Mouse (Mus musculus): ENCODE measurements around the gene Dynlt1f.
"Not testable (repeated sequence)": the region's sequence is repeated elsewhere in the genome, so short reads cannot be mapped to it uniquely, and the experiment has no call there.

Gene Dynlt1f

DNA sequence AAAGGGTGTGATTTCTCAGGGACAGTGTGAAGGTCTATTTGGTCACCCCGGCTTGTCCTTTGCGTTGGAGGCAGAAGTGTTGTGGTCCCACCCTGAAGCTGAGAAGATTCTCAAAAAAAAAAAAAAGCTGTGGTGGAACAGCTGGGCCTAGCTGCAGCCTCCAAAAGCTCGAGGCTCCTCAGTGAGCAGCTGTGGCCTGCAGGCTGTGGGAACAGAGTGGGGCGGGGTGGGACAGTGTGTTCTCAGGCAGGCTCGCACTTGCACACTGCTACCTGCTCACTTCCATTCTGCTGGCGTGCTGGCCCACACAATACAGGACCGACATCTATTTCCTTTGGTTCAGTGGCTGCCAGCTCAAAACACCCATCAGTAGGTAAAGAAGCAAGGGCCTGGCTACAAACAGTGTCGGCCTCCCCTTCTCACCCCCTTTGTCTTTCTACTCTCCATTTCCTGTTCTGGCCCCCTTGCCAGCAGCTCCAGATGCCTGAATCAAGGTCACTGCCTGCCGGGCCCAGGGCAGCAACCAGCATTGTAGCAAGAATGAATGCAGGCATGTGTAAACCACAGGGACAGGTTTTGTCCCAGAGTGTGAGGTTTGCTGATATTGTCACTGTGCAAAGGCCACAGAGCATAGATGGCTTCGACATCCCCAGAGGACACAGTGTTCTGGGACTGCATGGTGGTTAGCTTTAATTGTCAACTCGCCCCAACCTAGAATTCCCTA lies 5.6 kb upstream of the Dynlt1f start:
- peak; percentile 4 for DNase-seq (ENCODE audit: extremely low spot score)

DNA sequence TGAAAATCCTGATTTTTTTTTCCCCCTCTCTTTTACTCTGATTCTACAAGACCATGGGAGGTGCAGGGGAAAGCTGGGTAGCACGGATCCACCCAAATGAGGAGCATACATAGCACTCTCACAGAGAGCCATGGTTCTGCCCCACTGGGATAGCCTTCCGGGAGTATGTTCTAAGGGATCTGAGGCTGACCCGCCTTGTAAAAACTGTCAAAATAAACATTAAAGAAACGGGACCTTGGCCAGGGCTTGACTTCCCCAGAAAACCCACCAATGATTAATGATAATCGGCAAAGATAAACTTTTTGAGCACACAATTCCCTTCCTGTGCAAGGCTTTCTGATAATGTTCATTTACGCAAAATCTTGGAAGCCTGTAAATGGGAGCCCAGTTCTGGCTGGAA lies 4.9 kb upstream of the Dynlt1f start:
- not testable (repeated sequence) for DNase-seq (ENCODE audit: extremely low spot score)

DNA sequence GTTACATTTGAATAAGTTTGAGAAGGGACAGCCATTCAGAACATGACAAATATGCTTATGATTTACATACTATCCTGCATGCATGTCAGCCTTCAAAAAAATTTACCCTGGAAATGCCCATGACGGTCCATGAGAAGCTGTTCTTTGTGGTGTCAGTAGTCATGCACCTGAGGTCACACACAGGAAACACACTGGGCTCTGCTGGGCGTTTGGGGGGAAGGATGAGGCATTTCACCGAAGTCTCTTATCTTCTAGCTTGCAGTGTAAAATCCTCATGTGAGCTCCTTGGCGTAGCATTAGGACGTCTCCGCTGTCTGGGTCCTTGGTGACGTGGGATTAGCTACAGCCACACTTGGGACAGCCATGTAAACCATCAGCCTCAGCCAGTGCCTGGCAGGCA lies 3.1 kb upstream of the Dynlt1f start, which contains the start of gene Sytl3:
Gene Sytl3, plus strand, starts transcription at position 293 of the 400 bp plus-strand sequence.
- not testable (repeated sequence) for DNase-seq (ENCODE audit: extremely low spot score)

DNA sequence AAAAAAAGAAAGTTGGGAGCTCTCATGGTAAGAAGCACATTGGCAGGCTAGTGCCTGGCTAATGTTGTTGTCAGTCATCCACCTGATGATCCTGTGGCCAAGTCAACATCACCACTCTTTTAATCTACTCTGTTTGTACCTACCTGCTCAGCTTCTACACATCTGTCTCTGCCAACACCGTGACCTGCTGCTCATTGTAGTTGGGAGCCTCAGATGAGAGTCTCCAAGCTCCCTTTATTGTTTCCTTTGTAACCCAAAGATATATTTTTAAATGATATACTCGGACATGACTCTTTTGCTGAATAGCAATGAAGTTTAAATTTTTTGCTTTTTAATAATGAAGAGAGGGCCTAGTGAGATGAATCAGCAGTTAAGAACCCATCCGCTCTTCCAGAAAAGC lies 771 bp upstream of the Dynlt1f start:
- DNase-seq (ENCODE audit: extremely low spot score): not testable (repeated sequence)

DNA sequence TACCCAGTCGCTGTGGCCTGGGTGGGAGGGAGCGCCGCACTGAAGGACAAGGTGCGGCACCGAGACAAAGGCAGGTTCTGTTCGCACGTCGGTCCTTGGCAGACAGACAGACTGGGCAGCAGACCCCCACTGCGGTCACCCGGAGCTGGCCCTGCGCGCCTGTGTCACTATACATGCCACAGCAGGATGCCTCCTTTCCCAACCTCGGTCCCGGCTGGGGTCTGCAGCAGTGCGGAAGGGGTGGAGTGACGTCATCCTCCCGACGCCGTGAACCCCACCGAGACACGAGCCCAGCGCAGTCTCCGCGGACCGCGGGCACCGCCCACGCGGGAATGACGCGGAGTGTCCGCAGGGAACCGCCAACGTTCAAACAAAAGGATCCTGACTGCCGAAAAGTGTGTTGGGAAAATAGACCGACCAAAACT lies 601 bp downstream of the Dynlt1f start:
- peak; percentile 84 for DNase-seq (ENCODE audit: extremely low spot score)

DNA sequence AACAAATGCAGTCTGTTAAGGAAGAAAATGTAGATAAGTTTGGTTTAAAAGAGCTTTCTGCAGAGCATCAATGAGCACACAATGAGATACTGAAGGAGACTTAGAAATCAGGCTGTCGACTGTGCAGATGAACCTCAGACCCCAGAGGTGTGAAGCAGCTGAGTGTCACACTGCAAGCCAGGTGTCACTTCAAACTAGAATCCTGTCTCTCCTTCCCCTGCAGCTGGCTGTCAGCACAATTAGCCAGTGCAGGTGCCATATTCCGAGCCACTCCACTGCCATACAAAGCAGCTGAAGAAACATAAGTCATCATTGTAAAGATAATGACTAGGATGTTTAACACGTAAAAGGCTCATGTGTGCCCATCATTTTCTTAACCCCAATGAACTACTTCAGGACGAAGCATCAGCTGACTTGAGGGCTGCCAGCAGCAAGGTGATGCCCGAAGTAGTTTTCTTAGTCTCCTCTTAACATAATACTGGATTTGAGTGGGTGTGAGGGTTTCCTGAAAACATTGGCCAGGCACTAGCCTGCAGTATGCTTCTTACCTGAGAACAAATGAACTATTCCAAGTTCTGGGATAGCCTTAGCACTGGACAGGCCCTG lies 2.3 kb downstream of the Dynlt1f start:
- not testable (repeated sequence) for DNase-seq (ENCODE audit: extremely low spot score)

DNA sequence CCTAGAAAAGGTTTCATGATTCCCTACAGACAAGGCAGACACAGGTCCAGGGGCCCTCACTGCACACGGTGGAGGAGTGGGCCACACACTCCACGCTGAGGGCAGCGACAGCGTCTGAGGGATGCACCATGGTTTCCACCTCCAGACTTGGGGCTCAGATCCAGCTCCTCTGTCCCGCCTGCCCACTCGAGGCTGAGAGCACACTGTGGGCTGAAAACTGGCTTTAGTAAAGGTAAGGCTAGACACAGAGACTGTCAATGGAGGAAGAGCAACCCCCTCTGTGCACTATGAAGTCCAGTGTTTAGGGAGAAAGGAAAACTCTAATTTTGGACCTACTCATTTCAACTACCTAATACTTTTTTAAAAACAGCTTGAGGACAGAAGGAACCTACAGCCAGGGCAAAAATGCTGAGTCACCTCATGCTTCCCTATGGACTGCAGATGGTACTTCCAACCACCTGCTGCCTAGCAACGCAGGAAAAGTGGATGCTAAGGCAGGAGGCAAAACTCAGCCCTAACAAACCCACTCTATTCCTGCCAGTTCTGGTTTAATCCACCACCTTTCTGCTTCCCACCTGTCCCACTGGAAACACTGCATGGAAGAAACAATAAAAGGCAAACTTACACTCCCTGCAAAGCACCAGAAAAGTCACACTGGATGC lies 4.7 kb downstream of the Dynlt1f start:
- DNase-seq (ENCODE audit: extremely low spot score): not testable (repeated sequence)

DNA sequence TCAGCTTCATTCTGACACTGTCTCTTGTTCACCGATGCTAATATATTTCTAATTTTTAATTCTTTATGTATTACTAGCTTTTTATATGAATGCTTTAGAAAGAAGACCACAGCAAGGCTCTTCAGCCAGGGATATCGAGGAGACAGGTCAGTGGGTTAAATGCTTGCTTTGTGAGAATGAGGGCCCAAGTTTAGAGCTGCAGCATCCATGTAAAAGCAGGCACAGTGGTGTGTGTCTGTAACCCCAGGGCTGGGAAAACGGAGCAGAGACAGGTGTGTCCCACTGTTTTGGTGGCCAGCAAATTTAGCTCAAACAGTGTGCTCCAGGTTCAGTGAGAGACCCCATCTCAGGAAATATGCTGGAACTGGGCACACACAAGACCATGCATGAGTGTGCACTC lies 8.2 kb downstream of the Dynlt1f start:
- DNase-seq (ENCODE audit: extremely low spot score): not testable (repeated sequence)

DNA sequence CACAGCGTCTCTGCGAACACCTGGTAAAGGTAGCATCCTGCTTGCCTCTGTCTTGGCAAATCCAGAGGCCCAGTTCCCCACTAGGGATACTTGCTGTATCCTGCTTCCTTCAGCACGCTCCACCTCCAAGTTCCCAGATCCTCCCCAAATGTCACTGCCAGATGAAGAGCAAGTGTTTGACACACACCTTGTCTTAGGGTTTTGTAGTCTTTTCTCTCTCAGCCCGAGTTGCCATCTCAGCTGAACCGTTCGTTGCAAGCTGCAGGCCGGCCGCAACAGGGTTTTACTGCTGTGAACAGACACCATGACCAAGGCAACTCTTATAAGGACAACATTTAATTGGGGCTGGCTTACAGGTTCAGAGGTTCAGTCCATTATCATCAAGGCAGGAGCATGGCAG lies 8.9 kb downstream of the Dynlt1f start:
- DNase-seq (ENCODE audit: extremely low spot score): not testable (repeated sequence)

DNA sequence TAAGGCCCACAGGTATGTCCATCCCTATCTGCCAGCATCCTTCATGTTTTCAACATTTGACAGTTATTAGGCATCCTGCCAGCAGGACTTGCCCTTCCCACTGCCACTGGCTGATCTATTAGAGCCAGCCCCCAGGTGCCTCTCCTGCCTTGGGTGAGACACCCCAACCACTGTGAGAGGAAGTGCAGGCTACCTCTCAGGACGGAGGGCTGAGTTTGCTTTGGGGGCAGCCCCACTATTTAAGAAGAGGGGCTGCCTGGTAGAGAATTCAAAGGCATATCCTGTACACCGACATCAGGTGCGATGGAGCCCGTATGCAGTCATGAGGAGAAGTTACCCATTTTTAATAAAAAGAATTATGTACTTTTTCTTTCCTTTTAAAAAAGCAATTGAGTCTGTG lies 10.0 kb downstream of the Dynlt1f start:
- DNase-seq (ENCODE audit: extremely low spot score): not testable (repeated sequence)

DNA sequence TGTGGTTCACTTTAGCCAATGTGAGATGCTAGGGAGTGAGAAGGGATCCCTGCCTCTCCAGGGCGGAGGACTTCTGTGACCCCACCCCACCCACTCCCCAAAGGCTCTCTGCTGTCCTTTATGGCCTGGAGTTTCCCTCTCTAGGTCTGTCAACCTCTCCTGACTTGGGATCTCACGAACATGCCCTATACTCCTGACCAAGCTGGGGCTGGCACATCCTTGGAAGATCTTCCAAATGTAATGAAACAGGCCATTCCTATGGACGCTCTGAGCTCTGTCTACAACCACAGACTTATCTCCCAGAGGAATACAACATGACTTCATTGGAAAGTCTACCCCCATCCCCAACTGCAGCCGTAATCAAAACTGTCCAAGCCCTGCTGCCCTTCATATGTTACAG lies 11.0 kb downstream of the Dynlt1f start:
- DNase-seq (ENCODE audit: extremely low spot score): not testable (repeated sequence)

DNA sequence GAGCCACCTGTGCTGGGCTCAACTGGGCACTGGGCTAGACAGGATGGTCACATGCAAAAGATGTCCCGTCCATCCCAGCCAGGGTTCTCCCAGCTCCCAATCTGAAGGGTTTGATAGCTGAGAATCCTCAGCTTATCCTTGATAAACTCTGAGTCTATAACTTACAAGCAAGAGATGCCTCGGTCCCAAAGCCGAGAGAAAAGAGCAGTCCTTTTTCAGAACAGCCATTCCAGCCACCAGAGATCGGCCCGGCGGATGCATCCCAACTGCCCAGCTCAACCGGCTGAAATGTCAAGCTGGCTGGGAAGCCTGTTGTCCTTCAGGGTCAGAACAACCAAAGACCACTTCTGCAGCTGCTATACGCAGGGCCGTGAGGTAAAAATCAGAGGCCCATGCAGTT lies 11.5 kb downstream of the Dynlt1f start:
- DNase-seq (ENCODE audit: extremely low spot score): not testable (repeated sequence)

DNA sequence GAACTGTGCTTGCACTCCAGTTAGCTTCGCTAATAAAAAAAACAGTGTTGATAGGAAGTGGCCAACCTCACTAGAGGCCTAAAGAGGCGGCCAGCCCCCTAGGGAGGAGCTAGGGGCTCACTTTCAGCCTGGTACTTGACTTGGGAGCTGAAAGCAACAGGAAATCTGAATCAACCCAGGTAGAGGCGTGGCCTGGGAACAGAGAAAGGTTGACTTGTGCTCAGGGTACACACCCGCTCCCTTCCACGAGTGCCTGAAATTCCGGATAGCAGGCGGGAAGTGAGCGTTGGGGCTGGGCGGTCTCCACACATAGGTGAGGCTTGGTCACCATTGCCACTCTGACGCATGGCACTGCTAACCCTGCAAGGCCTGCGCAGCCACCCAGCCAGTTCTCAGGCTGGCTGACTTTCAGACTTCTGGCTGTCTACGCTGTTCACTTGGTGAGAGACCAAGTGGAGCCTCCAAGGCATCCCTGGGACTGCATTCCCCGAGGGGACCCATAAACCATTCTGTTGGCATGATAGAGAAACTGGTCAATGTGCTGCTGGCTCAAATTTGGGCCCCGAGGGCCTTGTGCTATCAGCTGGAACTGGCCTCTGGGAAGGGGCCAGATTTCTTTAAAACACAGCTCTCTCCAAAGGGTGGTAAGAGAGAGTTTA lies 14.8 kb downstream of the Dynlt1f start:
- DNase-seq (ENCODE audit: extremely low spot score): not testable (repeated sequence)

DNA sequence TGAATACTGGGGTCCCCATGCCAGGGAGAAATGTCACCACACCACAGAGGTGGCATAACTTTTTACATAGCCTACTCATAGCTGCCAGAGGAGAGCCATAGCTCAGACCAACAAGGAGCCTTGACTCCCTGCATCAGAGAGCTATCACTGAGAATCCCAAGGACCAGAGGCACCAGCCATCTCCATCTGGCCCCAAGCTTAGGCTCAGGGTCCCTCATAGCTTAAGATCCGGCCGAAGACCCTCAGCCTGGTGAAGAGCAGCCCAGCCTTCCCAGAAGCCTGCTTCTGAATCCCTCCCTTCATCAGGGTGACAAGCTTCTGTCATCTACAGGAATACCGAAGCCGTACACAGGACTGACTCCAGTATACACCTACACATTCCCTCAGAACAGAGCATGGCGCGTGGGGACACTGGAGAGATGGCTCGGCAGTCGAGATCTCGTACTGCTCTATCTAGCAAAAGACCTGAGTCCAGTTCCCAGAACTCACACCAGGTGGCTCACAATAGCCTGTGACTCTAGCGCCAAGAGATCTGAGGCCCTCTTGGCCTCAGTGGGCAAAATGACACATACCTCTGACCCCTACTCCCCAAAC lies 15.6 kb downstream of the Dynlt1f start:
- not testable (repeated sequence) for DNase-seq (ENCODE audit: extremely low spot score)

DNA sequence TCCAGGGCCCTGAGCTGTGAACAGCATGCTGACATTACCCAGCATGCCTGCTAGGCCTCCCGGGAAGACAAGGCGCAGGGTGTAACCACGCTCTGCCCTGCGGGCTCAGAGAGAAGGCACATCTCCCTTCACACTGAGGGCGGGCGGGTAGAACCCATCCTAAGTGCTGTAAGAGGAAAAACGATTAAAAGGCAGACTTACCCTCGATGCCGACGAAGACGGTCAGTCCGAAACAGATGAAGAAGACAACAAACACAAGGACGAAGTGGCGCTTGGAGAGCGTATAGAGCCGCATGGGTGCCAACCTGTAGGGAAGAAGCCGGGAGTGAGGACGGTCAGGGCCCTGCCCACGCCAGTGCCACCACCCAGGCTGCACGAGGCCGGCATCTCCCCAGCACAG lies 16.2 kb downstream of the Dynlt1f start:
- not testable (repeated sequence) for DNase-seq (ENCODE audit: extremely low spot score)

DNA sequence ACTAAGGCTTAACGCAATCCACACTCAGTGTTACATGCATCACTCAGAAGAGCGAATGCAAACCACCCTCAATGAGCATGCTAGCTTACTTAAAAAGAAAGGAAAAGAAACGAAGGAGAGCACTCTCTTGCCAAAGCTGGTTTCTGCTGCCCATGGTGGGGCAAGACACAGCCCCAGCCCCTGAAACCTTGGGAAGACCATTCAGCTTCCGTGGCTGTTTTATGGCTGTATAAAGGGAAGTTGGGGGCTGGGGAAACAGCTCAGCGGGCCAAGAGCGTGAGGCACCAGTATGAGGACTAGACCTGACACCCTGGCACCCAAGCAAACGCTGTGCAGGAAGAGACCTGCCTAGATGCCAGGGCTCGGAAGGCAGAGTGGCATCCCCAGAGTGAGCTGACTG lies 17.3 kb downstream of the Dynlt1f start:
- DNase-seq (ENCODE audit: extremely low spot score): not testable (repeated sequence)

DNA sequence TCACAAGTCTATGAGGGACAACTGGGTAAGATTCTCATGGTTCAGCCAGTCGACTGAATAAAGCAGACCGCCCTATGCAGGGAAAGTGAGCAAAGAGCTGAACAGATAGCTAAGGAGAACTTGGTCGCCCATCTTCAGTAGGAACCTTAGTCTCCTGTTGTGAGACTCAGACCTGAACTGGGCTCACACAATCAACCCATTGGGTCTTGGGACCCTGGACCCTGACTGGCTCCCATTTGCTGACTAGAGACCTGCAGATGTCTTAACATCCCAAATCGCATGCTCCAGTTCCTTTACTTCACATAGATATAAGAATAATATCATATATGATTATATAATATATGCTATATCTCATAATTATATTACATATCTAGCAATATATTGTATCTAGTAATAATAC lies 18.3 kb downstream of the Dynlt1f start:
- DNase-seq (ENCODE audit: extremely low spot score): not testable (repeated sequence)

DNA sequence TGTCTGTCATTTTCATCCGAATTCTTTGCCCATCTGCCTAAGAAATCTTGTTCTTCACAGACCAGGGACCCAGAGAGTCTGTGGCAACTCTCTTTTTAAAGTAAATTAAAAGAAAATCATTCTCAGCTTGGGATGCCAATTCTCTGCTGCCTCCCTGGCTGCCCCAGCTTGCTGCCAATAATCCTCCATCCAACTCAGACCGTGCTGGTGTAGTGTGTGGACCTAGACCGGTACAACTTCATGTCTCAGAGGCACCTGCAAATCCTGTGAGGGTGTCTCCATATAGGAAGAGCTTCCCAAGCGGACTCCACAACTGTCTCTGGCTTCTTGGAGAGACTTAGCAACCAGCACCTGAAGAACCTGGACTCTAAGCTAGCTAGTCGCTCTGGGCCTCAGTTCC lies 18.8 kb downstream of the Dynlt1f start:
- no peak for DNase-seq (ENCODE audit: extremely low spot score)

DNA sequence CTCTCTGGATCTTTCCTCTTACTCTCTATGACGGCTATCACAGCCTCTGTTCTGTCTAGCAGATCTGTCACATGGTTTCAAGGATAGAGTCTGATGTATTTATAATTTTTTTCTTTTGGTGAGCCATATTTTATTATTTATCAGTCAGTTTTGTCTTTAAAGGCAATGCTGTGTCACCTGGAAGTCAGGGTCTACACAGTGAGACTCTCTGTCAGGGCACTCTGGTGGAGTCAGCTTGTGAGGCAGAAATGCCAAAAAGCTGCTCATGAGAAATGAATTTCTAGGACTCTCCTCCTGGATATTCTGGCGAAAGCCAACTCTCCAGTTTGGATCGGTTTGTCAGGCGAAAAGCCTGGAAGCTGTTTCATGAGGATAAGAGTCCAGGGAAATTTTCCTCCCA lies 19.9 kb downstream of the Dynlt1f start:
- DNase-seq (ENCODE audit: extremely low spot score): not testable (repeated sequence)

DNA sequence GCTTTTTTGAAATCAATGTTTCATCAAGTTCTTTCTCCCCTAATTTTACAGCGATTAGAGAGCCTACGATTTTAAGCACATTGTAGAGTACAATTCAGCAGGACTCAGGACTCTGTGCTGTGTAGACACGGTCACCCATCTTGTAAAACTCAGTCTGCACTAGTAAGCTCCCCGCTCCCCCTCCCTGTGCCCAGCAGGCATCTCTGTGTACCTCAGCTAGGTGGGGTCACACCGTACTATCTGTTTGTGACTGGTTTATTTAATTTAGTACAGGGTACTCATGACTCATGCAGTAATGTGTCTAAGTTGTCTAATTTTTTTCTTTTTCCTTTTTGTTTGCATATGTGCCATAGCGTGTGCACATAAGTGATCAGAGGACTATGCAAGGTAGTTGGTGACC lies 22.9 kb downstream of the Dynlt1f start:
- not testable (repeated sequence) for DNase-seq (ENCODE audit: extremely low spot score)

DNA sequence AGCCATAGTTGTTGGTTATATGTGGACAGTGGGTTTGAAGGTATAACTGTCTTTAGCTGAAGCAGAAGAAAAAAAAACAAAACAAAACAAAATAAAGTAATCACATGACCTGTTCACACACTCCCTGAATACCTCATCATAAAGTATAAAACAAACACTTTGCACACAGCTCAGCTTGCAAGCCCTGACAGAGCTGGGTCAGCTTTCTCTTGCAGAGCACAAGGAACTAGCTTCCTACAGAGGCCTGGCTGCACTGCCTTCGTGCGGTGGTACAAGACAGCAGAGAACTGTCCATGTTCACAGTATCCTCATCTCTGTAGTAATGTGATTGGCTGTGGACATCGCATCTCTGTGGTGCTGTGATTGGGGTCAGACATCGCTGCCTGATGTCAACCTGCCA lies 25.3 kb downstream of the Dynlt1f start:
- not testable (repeated sequence) for DNase-seq (ENCODE audit: extremely low spot score)

Measured in embryo, embryonic 9.5 days (tissue).